Mouse (Mus musculus) MEL (cell line): ENCODE data around the gene Notch4. TPM values are rescaled to one million over a fixed set of nuclear protein-coding genes. Genes with fewer than 3 reads are reported as not detected.

Experiments
- DNase-seq: peaks from one replicate; pipeline ENCODE4 v3.0.0; 2011; ENCODE audit warnings: low read depth, low spot score
- H3K27ac ChIP-seq: 2 replicates; pipeline ENCODE4 v1.5.1; 2012; ENCODE audit warnings: low read depth, mild to moderate bottlenecking, control low read depth, low read length, moderate library complexity; ENCODE audit not compliant: control insufficient read depth
- H3K27me3 ChIP-seq, 2 experiments: fragments of 150-350 bp in 1 of 2; sonication (generic) in 1 of 2; 2 replicates each; pipeline ENCODE4 v1.6.1; 2012; ENCODE audit warnings: low read length in 2 of 2, mild to moderate bottlenecking in 2 of 2, improper control_type of control experiment in 1 of 2, moderate library complexity in 1 of 2; ENCODE audit not compliant: insufficient read depth in 2 of 2, control insufficient read depth in 1 of 2
- H3K36me3 ChIP-seq, 2 experiments: 2 replicates each; pipeline ENCODE4 v1.6.1; 2012 to 2014; ENCODE audit warnings: low read length in 2 of 2, improper control_type of control experiment in 1 of 2, inconsistent platforms in 1 of 2, mild to moderate bottlenecking in 1 of 2; ENCODE audit not compliant: insufficient read depth in 2 of 2, control insufficient read depth in 1 of 2
- H3K4me1 ChIP-seq, 2 experiments: fragments of 150-350 bp in 1 of 2; sonication (generic) in 1 of 2; 2 replicates each; pipeline ENCODE4 v1.6.1; 2012; ENCODE audit warnings: low read length in 2 of 2, improper control_type of control experiment in 1 of 2, mild to moderate bottlenecking in 1 of 2; ENCODE audit not compliant: insufficient read depth in 2 of 2, control insufficient read depth in 1 of 2
- H3K4me3 ChIP-seq, 2 experiments: fragments of 150-350 bp in 1 of 2; sonication (generic) in 1 of 2; 2 replicates each; pipeline ENCODE4 v1.5.1; 2012; ENCODE audit warnings: low read depth in 2 of 2, low read length in 2 of 2, mild to moderate bottlenecking in 2 of 2, moderate library complexity in 2 of 2, control low read depth in 1 of 2, improper control_type of control experiment in 1 of 2; ENCODE audit not compliant: control insufficient read depth in 1 of 2, insufficient read depth in 1 of 2
- H3K79me2 ChIP-seq: 2 replicates; pipeline ENCODE4 v1.6.1; 2012; ENCODE audit warnings: mild to moderate bottlenecking, low read length, moderate library complexity; ENCODE audit not compliant: control insufficient read depth, poor library complexity, insufficient read depth
- H3K9ac ChIP-seq: 2 replicates; pipeline ENCODE4 v1.6.1; 2012; ENCODE audit warnings: low read depth, mild to moderate bottlenecking, control low read depth, low read length, moderate library complexity; ENCODE audit not compliant: control insufficient read depth, poor library complexity, severe bottlenecking
- H3K9me3 ChIP-seq: fragments of 150-350 bp; sonication (generic); replicated peaks from 2 replicates; pipeline ENCODE4 v1.6.1; 2012; ENCODE audit warnings: mild to moderate bottlenecking, low read length, improper control_type of control experiment, moderate library complexity; ENCODE audit not compliant: insufficient read depth
- CHD1 ChIP-seq: IDR thresholded peaks from 2 replicates; pipeline ENCODE4 v1.6.1; 2012; ENCODE audit warnings: low read depth, mild to moderate bottlenecking, inconsistent platforms, low read length, improper control_type of control experiment
- JUND ChIP-seq: IDR thresholded peaks from 2 replicates; pipeline ENCODE4 v1.6.1; 2011; ENCODE audit warnings: low read depth, mild to moderate bottlenecking, improper control_type of control experiment, low read length
- KAT2A ChIP-seq: conservative IDR thresholded peaks from 2 replicates; pipeline ENCODE4 v1.6.1; 2012; ENCODE audit warnings: low read depth, low read length, improper control_type of control experiment, inconsistent platforms
- MAZ ChIP-seq: IDR thresholded peaks from 2 replicates; pipeline ENCODE4 v1.6.1; 2012; ENCODE audit warnings: low read depth, mild to moderate bottlenecking, inconsistent platforms, low read length, improper control_type of control experiment
- POLR2A ChIP-seq, 2 experiments: IDR thresholded peaks; 2 replicates each; pipeline ENCODE4 v1.6.1; 2011 to 2012; ENCODE audit warnings: low read length in 2 of 2, mild to moderate bottlenecking in 2 of 2, control low read depth in 1 of 2, improper control_type of control experiment in 1 of 2, low read depth in 1 of 2, moderate library complexity in 1 of 2; ENCODE audit not compliant: control insufficient read depth in 1 of 2, insufficient read depth in 1 of 2, poor library complexity in 1 of 2
- RCOR1 ChIP-seq: IDR thresholded peaks from 2 replicates; pipeline ENCODE4 v1.6.1; 2012; ENCODE audit warnings: low read depth, mild to moderate bottlenecking, inconsistent platforms, low read length, improper control_type of control experiment
- TAL1 ChIP-seq: IDR thresholded peaks from 2 replicates; pipeline ENCODE4 v1.6.1; 2012; ENCODE audit warnings: mild to moderate bottlenecking, inconsistent platforms, low read length, moderate library complexity, mixed read lengths
- UBTF ChIP-seq: IDR thresholded peaks from 2 replicates; pipeline ENCODE4 v1.6.1; 2012; ENCODE audit warnings: low read depth, mild to moderate bottlenecking, inconsistent platforms, low read length, improper control_type of control experiment, moderate library complexity, borderline replicate concordance; ENCODE audit not compliant: insufficient read depth
- polyA plus RNA-seq, 2 experiments: library from polyadenylated mRNA; stranded (reverse) in 1 of 2; unstranded in 1 of 2; fragments of >175 nt in 1 of 2; fragments of >200 nt in 1 of 2; gene quantifications; 2 replicates each; pipeline versions ENCODE4 v1.2.1 to v1.2.4; 2012; ENCODE audit warnings: low replicate concordance in 2 of 2, low read depth in 1 of 2; ENCODE audit not compliant: insufficient read length in 2 of 2, insufficient read depth in 1 of 2, missing spikeins in 1 of 2
- total RNA-seq: library from RNA; depleted of rRNA; stranded (reverse); fragments of 300-350 nt; gene quantifications from 2 replicates; pipeline ENCODE4 v1.2.3, GENCODE M21; 2012

The Notch4 gene
- total and polyA plus RNA-seq, 3 experiments, result 0.15 to 21.9 (median 0.33) TPM

DNA sequence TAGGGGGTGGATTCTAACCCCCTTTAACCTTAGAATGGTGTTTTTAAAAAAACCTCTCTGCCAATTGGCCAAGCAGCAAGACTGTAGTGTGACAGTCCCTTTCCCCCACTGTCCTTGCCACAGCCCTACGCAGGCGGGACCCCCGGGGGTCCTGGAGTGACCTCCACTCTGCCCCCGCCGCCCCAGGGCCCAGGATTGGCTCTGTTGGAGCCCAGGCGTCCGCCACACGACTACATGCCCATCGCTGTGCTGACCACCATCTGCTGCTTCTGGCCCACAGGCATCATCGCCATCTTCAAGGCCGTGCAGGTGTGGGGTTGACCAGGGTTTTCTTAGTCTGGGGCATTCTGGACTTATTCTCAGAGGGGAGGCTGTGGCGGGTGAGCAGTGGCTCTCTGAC is 67.6 kb downstream of the Notch4 start:
- TF ChIP-seq RCOR1 (0 out of 2 replicates have a peak, but pooled peaks have one; percentile 11), KAT2A (no peak)
- Histone ChIP-seq H3K9me3 (no peaks in the 10 kb centered on the region), H3K79me2 (peaks cover 4% of the 10 kb centered on the region; the same call in 1 of the 2 replicates), H3K9ac (peak overlapping the region; percentile 48), H3K36me3 (peaks cover 0 to 9% of the 10 kb centered on the region in 2 experiments; a peak in 2 of 4 replicates), H3K4me1 (peaks cover 0 to 24% of the 10 kb centered on the region in 2 experiments; a peak in 3 of 4 replicates), H3K27ac (no peak overlapping the region), H3K27me3 (peaks cover 0 to 3% of the 10 kb centered on the region in 2 experiments; a peak in 2 of 4 replicates), H3K4me3 (peak overlapping the region; percentile 42 to 58)
- DNase-seq, result no peak

DNA sequence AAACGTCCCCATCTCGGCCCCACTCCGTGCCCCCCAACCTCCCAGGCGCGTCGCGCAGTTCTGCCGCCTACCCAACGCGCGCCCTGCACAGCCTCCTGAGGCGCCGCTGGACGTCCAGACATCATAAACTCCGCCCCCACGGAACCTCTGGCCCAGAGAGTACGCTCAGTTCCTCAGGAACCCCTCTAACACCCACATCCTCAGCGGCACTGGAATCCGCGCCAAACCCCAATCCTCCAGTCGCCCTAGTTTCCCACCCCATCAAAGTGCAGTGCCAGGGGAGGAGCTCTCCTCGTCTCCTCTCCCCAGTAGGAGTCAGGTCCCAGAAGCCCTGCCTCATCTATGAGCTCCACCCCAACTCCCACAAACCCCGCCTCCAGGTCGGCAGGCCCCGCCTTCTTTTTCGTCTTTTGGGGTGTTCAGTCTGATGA is 68.2 kb downstream of the Notch4 start:
- H3K27ac ChIP-seq, result peak overlapping the region; percentile 34; the same call in 1 of the 2 replicates
- peaks cover 1% of the 10 kb centered on the region; the same call in 1 of the 2 replicates for H3K79me2 ChIP-seq
- TF ChIP-seq POLR2A (IDR thresholded peaks at IDR 0.05; ENCODE audit: control insufficient read depth in 1 of 2, insufficient read depth in 1 of 2, low read depth in 1 of 2, low read length in 2 of 2, poor library complexity in 1 of 2) (peak in 1 of 2 experiments; percentile 45; a peak in 2 of 4 replicates), CHD1 (no peak)
- H3K36me3 ChIP-seq, result peaks cover 0 to 9% of the 10 kb centered on the region in 2 experiments; a peak in 2 of 4 replicates
- peaks cover 0 to 3% of the 10 kb centered on the region in 2 experiments; a peak in 2 of 4 replicates for H3K27me3 ChIP-seq
- peak; percentile 95 for DNase-seq
- peak overlapping the region; percentile 57 to 58 for H3K4me3 ChIP-seq
- no peaks in the 10 kb centered on the region for H3K9me3 ChIP-seq
- H3K4me1 ChIP-seq, result peaks cover 0 to 24% of the 10 kb centered on the region in 2 experiments; a peak in 3 of 4 replicates
- peak overlapping the region; percentile 48 for H3K9ac ChIP-seq

DNA sequence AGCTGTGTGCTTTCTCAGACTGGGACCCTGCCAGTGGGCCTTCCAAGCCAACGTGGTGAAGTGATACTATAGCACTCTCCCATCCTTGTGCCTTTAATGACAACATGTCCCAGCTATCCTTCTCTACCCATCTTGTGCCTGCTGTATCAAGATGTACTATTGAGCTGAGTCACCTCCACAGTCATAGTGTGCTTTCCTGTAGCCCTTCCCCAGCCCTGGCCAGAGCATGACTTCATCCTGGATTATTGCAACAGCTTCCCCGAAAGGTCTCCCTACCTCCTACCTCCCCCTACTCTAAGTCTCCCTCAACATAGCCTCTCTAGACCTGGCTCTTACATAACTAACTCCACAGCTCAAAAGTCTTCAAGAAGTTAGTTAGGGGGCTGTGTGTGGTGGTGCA is 71.6 kb downstream of the Notch4 start:
- Histone ChIP-seq H3K9ac (no peak overlapping the region), H3K27ac (no peak overlapping the region), H3K36me3 (peaks cover 0 to 5% of the 10 kb centered on the region in 2 experiments; a peak in 1 of 4 replicates), H3K9me3 (no peaks in the 10 kb centered on the region), H3K4me3 (no peak overlapping the region), H3K79me2 (no peaks in the 10 kb centered on the region), H3K4me1 (peaks cover 0 to 14% of the 10 kb centered on the region in 2 experiments; a peak in 2 of 4 replicates), H3K27me3 (peaks cover 5 to 12% of the 10 kb centered on the region in 2 experiments; a peak in 3 of 4 replicates)
- TF ChIP-seq JUND (no peak), UBTF (no peak), MAZ (no peak), TAL1 (peak; percentile 38; the same call in 1 of the 2 replicates)
- peak; percentile 33 for DNase-seq
